Mouse (Mus musculus) ES-Bruce4 (cell line): ENCODE data around the gene Trpv4.

Source experiments
- CTCF ChIP-seq: IDR thresholded peaks from one replicate; pipeline ENCODE4 v1.8.1; 2011; ENCODE audit warnings: low read depth, low read length
- POLR2A ChIP-seq: IDR thresholded peaks from one replicate; pipeline ENCODE4 v1.8.1; 2011; ENCODE audit warnings: low read length; ENCODE audit not compliant: insufficient read depth

DNA sequence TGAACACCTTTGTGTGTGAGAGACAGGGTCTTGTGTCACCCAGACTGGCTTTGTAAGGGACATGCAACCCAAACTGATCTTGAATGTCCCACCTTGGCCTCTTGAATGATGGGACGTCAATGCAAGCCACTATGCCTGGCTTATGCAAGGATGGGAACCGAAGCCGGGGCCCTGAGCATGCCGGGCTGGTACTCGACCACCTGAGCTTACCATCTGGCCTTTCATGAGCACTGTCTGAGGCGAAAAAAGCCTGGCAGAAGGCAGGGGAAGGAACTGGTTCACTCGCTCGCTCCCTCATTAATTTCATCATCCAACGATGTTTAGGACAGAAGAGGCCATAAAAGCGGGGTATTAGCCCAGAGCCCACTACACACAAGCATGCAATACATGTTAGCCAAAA lies 17.4 kb downstream of the Trpv4 start:
- TF ChIP-seq CTCF = no peak
- TF ChIP-seq POLR2A = no peak
